Mouse (Mus musculus): Measurements from ENCODE around the gene Kank4.
"Not testable (repeated sequence)": the region's sequence is repeated elsewhere in the genome, so short reads cannot be mapped to it uniquely, and the experiment has no call there.

Gene Kank4

GRCm38 (mm10) chr4:98776721-98777427 is 40.5 kb downstream of the Kank4 start:
- DNase-seq (ENCODE audit: low read depth) = no peak

- DNase-seq (ENCODE audit: low read depth) = no peak
Measured at GRCm38 (mm10) chr4:98773785-98774184, 43.6 kb downstream of the Kank4 start.

- DNase-seq (ENCODE audit: low read depth) = no peak
Measured at GRCm38 (mm10) chr4:98767134-98768133, 49.9 kb downstream of the Kank4 start.

- no peak for DNase-seq (ENCODE audit: low read depth)
Measured at GRCm38 (mm10) chr4:98758872-98759518, 58.3 kb downstream of the Kank4 start.

- no peak for DNase-seq (ENCODE audit: low read depth)
Measured at GRCm38 (mm10) chr4:98758012-98758821, 59.1 kb downstream of the Kank4 start.

GRCm38 (mm10) chr4:98756141-98756540 is 61.2 kb downstream of the Kank4 start:
- DNase-seq (ENCODE audit: low read depth) = no peak

GRCm38 (mm10) chr4:98754456-98754855 is 62.9 kb downstream of the Kank4 start:
- DNase-seq (ENCODE audit: low read depth) = no peak

- DNase-seq (ENCODE audit: low read depth) = no peak
Measured at GRCm38 (mm10) chr4:98743906-98744210, 73.5 kb downstream of the Kank4 start.

- DNase-seq (ENCODE audit: low read depth) = no peak
Measured at GRCm38 (mm10) chr4:98743209-98743905, 74.0 kb downstream of the Kank4 start.

GRCm38 (mm10) chr4:98739753-98740152 is 77.6 kb downstream of the Kank4 start:
- DNase-seq (ENCODE audit: low read depth) = no peak

- DNase-seq (ENCODE audit: low read depth) = no peak
Measured at GRCm38 (mm10) chr4:98733660-98734059, 83.7 kb downstream of the Kank4 start.

GRCm38 (mm10) chr4:98728716-98729115 is 88.6 kb downstream of the Kank4 start:
- no peak for DNase-seq (ENCODE audit: low read depth)

- no peak for DNase-seq (ENCODE audit: low read depth)
Measured at GRCm38 (mm10) chr4:98727959-98728347, 89.4 kb downstream of the Kank4 start.

- no peak for DNase-seq (ENCODE audit: low read depth)
Measured at GRCm38 (mm10) chr4:98727295-98727958, 89.9 kb downstream of the Kank4 start.

- DNase-seq (ENCODE audit: low read depth) = no peak
Measured at GRCm38 (mm10) chr4:98726590-98727237, 90.6 kb downstream of the Kank4 start, which contains the start of gene L1td1. Gene L1td1 (plus strand): TSS chr4:98726734.

GRCm38 (mm10) chr4:98725439-98725838 is 91.9 kb downstream of the Kank4 start:
- DNase-seq (ENCODE audit: low read depth) = no peak

GRCm38 (mm10) chr4:98724682-98725081 is 92.7 kb downstream of the Kank4 start:
- not testable (repeated sequence) for DNase-seq (ENCODE audit: low read depth)

GRCm38 (mm10) chr4:98722454-98722853 is 94.9 kb downstream of the Kank4 start:
- peak; percentile 34 for DNase-seq (ENCODE audit: low read depth)

GRCm38 (mm10) chr4:98718547-98718917 is 98.8 kb downstream of the Kank4 start:
- DNase-seq (ENCODE audit: low read depth) = no peak
